Mouse (Mus musculus): Measurements from ENCODE around the gene Tbc1d17. TPM values are rescaled to one million over a fixed set of nuclear protein-coding genes. Genes with fewer than 3 reads are reported as not detected.

The Tbc1d17 gene
- polyA plus RNA-seq, 1 experiment, result 106 TPM

- peak in 1 of 2 experiments; percentile 71 for DNase-seq (ENCODE audit: extremely low spot score in 1 of 2, low spot score in 1 of 2)
Observed at GRCm38 (mm10) chr7:44854356-44855031, 5.6 kb upstream of the Tbc1d17 start.

GRCm38 (mm10) chr7:44853596-44854355 is 4.9 kb upstream of the Tbc1d17 start:
- no peak for DNase-seq (ENCODE audit: extremely low spot score in 1 of 2, low spot score in 1 of 2)

- DNase-seq (ENCODE audit: extremely low spot score in 1 of 2, low spot score in 1 of 2), result no peak
Observed at GRCm38 (mm10) chr7:44853065-44853464, 4.2 kb upstream of the Tbc1d17 start.

GRCm38 (mm10) chr7:44852259-44853027 is 3.6 kb upstream of the Tbc1d17 start:
- DNase-seq (ENCODE audit: extremely low spot score in 1 of 2, low spot score in 1 of 2), result no peak

- no peak for DNase-seq (ENCODE audit: extremely low spot score in 1 of 2, low spot score in 1 of 2)
Observed at GRCm38 (mm10) chr7:44851625-44852234, 2.9 kb upstream of the Tbc1d17 start.

GRCm38 (mm10) chr7:44850789-44851624 is 2.1 kb upstream of the Tbc1d17 start:
- no peak for DNase-seq (ENCODE audit: extremely low spot score in 1 of 2, low spot score in 1 of 2)

- peak in 1 of 2 experiments; percentile 76 for DNase-seq (ENCODE audit: extremely low spot score in 1 of 2, low spot score in 1 of 2)
Observed at GRCm38 (mm10) chr7:44850146-44850545, 1.3 kb upstream of the Tbc1d17 start.

GRCm38 (mm10) chr7:44849416-44850111 is 685 bp upstream of the Tbc1d17 start:
- peak; percentile 92 for DNase-seq (ENCODE audit: extremely low spot score in 1 of 2, low spot score in 1 of 2)

- no peak for DNase-seq (ENCODE audit: extremely low spot score in 1 of 2, low spot score in 1 of 2)
Observed at GRCm38 (mm10) chr7:44847772-44848171, 1.1 kb downstream of the Tbc1d17 start.

- DNase-seq (ENCODE audit: extremely low spot score in 1 of 2, low spot score in 1 of 2), result no peak
Observed at GRCm38 (mm10) chr7:44846804-44847203, 2.1 kb downstream of the Tbc1d17 start.

- no peak for DNase-seq (ENCODE audit: extremely low spot score in 1 of 2, low spot score in 1 of 2)
Observed at GRCm38 (mm10) chr7:44845006-44845405, 3.9 kb downstream of the Tbc1d17 start.

- DNase-seq (ENCODE audit: extremely low spot score in 1 of 2, low spot score in 1 of 2), result no peak
Observed at GRCm38 (mm10) chr7:44841825-44842463, 6.9 kb downstream of the Tbc1d17 start.

- DNase-seq (ENCODE audit: extremely low spot score in 1 of 2, low spot score in 1 of 2), result no peak
Observed at GRCm38 (mm10) chr7:44840426-44840825, 8.5 kb downstream of the Tbc1d17 start.

GRCm38 (mm10) chr7:44839491-44840191 is 9.2 kb downstream of the Tbc1d17 start:
- peak in 1 of 2 experiments; percentile 57 for DNase-seq (ENCODE audit: extremely low spot score in 1 of 2, low spot score in 1 of 2)

GRCm38 (mm10) chr7:44839171-44839490 is 9.7 kb downstream of the Tbc1d17 start:
- DNase-seq (ENCODE audit: extremely low spot score in 1 of 2, low spot score in 1 of 2), result no peak

- no peak for DNase-seq (ENCODE audit: extremely low spot score in 1 of 2, low spot score in 1 of 2)
Observed at GRCm38 (mm10) chr7:44838073-44838472, 10.8 kb downstream of the Tbc1d17 start.

GRCm38 (mm10) chr7:44836423-44837053 is 12.3 kb downstream of the Tbc1d17 start:
- DNase-seq (ENCODE audit: extremely low spot score in 1 of 2, low spot score in 1 of 2), result no peak

GRCm38 (mm10) chr7:44836016-44836404 is 12.9 kb downstream of the Tbc1d17 start:
- no peak for DNase-seq (ENCODE audit: extremely low spot score in 1 of 2, low spot score in 1 of 2)

Data from frontal cortex, adult 2 months (tissue).